Mouse (Mus musculus): Measurements from ENCODE around the gene Vinac1.

Gene Vinac1

DNA sequence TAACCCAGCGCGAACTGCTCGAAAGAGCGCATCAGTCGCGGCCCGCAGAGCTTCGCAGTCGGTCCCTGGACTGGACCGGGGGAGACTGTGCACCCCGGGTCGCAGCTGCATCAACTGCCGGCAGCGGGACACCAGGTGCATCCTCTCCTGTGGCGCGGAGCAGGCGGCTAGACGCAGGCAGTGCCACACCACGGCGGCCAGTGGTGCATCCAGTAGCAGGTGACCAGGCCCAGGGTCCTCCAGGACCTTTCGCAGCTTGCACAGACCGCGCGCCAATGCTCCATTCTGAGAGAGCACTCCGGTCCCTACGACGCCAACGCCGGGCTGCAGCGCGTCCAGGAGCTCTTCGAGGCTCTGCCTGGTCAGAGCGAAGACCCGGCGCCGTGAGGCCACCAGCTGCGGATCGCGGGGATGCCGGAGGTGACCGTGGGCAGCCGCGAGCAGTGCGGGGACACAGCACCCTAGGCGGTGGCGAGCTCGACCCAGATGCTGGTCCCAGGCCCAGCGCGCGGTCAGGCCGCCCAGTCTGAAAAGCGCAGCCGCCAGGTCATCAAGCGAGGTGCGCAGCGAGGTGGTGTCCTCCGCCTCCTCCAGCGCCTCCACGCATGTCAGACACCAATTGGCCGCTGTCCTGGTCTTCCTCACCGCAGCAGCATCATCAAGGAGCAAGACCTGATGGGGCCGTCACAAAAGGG lies 8.9 kb downstream of the Vinac1 start:
- no peak for DNase-seq (ENCODE audit: low read depth, low spot score)

DNA sequence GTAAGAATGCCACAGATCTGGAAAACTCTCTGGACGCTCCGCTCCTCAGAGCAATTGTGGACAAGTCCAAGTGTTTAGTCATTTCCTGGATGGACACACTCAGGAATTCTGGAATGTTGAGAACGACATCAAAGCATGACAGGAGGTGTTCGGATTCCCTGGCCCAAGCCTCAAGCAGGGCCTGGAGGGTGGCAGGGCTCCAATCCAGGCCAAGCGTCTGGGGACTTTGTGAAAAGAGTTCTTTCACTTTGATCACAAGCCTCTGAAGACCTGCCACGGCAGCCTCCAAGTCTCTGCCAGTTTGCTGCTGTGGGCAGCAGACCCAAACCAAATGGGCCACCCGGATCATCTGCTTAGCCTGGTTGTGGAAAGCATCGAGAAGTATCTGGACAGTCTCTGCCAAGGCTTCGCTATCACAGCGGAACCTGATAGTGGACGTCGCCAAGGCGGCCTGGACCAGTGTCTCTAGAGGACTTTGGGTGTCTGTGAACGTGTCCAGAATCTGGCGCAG lies 9.5 kb downstream of the Vinac1 start:
- DNase-seq (ENCODE audit: low read depth, low spot score) = no peak

DNA sequence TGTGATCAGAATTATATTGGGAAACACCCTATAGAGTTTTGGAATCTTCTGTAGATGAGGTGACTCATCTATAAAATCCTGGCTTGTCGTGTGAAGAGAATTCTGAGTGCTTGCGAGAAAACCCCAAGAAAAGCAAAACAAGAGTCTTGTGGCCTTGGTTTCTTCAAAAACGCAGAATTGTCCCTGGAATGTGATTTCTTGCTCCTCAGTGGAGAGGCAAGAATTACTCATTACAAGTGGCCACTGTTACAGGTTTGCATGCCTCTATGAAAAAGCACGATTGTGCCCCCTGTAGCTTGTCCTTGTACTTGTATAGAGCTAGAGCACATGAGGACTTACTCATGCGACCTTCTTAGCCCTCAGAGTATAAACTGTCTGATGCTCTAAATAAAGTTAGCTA lies 12.6 kb downstream of the Vinac1 start:
- no peak for DNase-seq (ENCODE audit: low read depth, low spot score)

DNA sequence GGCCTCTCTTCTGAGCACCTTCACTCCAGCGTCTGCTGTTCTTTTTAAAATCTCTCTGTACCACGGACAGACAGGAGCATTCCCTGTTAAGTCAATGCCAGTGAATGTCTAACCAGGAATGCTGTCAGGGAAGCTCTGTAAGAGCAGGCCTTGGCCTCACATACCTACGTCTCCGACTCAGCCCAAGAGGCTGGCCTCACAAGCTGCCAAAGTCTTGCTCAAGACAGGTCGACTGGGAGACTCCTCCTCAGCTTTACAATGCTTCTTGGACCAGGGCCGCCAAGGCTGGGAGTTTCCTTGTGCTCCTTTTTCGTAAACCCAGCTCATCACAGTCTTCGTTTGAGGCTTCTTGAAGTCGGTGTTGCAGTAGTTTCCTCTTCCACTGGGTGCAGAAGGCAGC lies 23.2 kb downstream of the Vinac1 start:
- DNase-seq (ENCODE audit: low read depth, low spot score) = no peak

DNA sequence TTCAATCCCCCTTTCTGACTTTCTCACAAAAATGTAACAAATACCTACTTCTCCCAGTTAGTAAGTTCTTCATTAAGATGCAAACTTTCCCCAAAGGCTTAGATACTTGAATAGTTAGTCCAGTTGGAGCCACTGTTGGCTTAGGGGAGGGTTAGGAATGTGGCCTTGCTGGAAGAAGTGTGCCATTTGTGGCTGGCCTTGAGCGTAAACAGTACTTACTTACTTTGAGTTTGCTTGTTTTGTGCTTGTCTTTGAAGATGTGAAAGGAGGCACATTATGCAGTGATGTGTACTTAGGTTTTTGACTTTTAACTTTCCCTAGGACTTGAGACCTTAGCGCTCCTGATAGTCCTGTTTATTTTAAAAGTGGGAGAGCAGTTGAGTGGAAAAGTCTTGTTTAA lies 27.9 kb downstream of the Vinac1 start:
- DNase-seq (ENCODE audit: low read depth, low spot score) = no peak

DNA sequence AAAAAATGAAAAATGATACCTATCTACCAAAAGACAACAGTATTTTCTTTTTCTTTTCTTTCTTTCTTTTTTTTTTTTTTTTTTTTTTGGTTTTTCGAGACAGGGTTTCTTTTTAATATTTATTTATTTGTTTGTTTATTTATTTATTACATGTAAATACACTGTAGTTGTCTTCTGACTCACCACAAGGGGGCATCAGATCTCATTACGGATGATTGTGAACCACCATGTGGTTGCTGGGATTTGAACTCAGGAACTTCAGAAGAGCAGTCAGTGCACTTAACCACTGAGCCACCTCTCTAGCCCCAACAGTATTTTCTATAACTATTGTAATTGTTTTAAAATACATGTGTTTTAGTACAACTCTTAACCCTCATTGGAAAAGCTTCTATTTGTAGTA lies 39.1 kb downstream of the Vinac1 start:
- DNase-seq (ENCODE audit: low read depth, low spot score) = peak; percentile 52

DNA sequence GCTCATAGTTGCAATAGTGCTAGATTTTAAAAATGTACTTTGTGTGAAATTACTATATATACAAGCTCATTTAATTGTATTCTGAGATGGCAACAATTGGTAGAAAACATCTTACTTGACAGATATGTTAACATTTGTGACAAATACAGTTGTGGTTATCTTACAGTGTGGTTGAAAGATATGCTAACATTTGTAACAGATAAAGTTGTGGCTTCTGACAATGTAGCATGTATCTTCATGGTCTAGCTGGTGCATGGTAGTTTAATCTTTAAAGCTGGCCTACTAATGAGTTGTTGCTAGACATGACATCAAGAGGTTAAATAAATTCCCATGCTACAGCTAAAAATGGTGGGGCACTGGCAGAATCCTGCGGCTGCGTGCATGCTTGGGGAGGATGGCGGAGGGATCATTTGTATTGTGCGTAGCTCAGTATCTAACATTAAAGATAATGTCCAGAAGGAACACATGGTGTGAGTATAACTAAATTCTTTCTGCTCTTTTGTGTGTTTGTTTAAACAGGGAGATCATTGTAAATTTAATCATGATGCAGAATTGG lies 41.7 kb downstream of the Vinac1 start:
- no peak for DNase-seq (ENCODE audit: low read depth, low spot score)

DNA sequence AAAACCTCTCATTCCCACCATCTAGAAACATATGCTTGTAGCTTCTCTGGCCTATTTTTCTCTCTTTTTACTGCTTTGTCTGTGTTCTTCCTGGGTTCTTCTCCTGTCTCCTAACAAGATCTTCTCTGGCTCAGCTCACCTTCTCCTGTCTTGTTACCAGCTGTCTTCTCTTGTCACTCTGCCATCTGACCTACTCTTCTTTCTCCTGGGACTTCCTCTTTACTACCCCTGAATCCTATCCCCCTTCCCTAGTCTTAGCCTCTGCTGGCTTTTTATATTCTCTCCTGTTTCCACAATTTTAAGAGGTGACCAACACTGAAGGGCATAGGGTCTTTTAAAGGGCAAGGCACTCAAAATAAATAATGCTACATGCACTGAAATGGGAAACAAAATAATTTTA lies 43.1 kb downstream of the Vinac1 start:
- no peak for DNase-seq (ENCODE audit: low read depth, low spot score)

DNA sequence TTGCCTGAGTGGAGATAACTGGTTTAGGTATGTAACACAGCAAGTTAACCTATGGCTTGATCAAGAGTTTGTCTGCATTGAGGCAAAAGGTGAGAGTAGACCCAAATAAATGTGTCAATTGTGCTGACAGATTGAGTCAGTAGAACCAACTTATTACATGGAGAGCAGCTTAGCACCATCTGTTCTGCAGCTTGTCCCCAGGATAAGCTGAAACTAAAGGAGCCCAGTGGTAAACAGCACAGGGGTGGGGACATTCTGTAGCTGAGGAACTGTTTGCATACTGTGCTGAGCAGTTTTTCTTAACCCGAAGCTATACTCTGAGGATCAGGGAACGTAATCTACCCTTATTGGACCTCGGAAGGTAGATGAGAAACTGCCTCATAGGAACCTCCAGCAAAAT lies 63.2 kb downstream of the Vinac1 start:
- no peak for DNase-seq (ENCODE audit: low read depth, low spot score)

DNA sequence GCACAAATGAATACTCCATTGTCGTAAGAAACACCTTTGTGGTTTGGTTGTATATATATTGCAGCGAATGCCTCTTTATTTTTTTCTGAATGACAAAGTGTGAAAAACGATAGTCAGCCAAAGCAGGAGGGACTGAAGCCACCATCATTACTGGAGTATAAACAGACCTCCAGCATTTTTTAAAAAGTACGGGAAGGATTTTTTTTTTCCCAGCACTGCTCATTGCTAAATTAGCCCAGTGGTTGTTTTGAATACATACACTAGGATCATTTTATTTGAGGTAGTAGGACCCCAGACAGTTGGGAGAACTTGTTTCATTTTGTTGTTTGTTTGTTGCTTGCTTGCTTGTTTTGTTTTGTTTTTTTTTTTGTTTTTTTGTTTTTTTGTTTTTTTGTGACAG lies 72.4 kb downstream of the Vinac1 start:
- DNase-seq (ENCODE audit: low read depth, low spot score) = no peak
